Mouse (Mus musculus) layer of hippocampus, adult 11-12 months (tissue): Measurements from ENCODE around the gene Atp6v0e.

Source experiments
- DNase-seq: peaks from one replicate; pipeline ENCODE4 v3.0.0; 2022; ENCODE audit warnings: low spot score

Atp6v0e gene

GRCm38 (mm10) chr17:26640286-26640740 lies 22.7 kb upstream of the Atp6v0e start:
- no peak for DNase-seq

GRCm38 (mm10) chr17:26643456-26643855 lies 19.6 kb upstream of the Atp6v0e start:
- no peak for DNase-seq

- DNase-seq = no peak
These were observed 19.0 kb upstream of the Atp6v0e start for GRCm38 (mm10) chr17:26643993-26644392.

GRCm38 (mm10) chr17:26644509-26645410 lies 18.3 kb upstream of the Atp6v0e start:
- DNase-seq = no peak

- DNase-seq = no peak
These were observed 17.6 kb upstream of the Atp6v0e start for GRCm38 (mm10) chr17:26645411-26645854.

GRCm38 (mm10) chr17:26647283-26647682 lies 15.7 kb upstream of the Atp6v0e start:
- DNase-seq = no peak

- no peak for DNase-seq
These were observed 13.5 kb upstream of the Atp6v0e start for GRCm38 (mm10) chr17:26649565-26649964.

GRCm38 (mm10) chr17:26650451-26651363 lies 12.3 kb upstream of the Atp6v0e start:
- DNase-seq = no peak

GRCm38 (mm10) chr17:26658854-26659572 lies 4.0 kb upstream of the Atp6v0e start:
- DNase-seq = no peak

GRCm38 (mm10) chr17:26659573-26659915 lies 3.5 kb upstream of the Atp6v0e start:
- DNase-seq = no peak

GRCm38 (mm10) chr17:26660192-26660912 lies 2.7 kb upstream of the Atp6v0e start:
- peak; percentile 91 for DNase-seq

- DNase-seq = no peak
These were observed 827 bp upstream of the Atp6v0e start for GRCm38 (mm10) chr17:26662204-26662603.

GRCm38 (mm10) chr17:26665600-26665999 lies 2.6 kb downstream of the Atp6v0e start:
- no peak for DNase-seq

GRCm38 (mm10) chr17:26671268-26671667 lies 8.2 kb downstream of the Atp6v0e start:
- DNase-seq = no peak

GRCm38 (mm10) chr17:26675845-26676244 lies 12.8 kb downstream of the Atp6v0e start:
- no peak for DNase-seq

- peak; percentile 90 for DNase-seq
These were observed 13.2 kb downstream of the Atp6v0e start for GRCm38 (mm10) chr17:26676252-26676615.

- peak; percentile 76 for DNase-seq
These were observed 13.8 kb downstream of the Atp6v0e start for GRCm38 (mm10) chr17:26676616-26677376.

GRCm38 (mm10) chr17:26677711-26678637 lies 14.9 kb downstream of the Atp6v0e start:
- no peak for DNase-seq

- no peak for DNase-seq
These were observed 18.2 kb downstream of the Atp6v0e start for GRCm38 (mm10) chr17:26681276-26681675.
